Mouse (Mus musculus) lung, embryonic 14.5 days (tissue): ENCODE results near the gene Rrp1. TPM values are rescaled to one million over a fixed set of nuclear protein-coding genes. Genes with fewer than 3 reads are reported as not detected.

Experiments
- ATAC-seq: fragments of 200-750 bp; cut with Nextera tagmentation; 2 replicates; pipeline ENCODE4 v1.8.0; 2017; ENCODE audit warnings: mild to moderate bottlenecking, moderate TSS enrichment, moderate library complexity; ENCODE audit not compliant: insufficient read depth
- DNase-seq: peaks from one replicate; pipeline ENCODE4 v3.0.0-alpha.2; 2015
- H3K27ac ChIP-seq: fragments of 300-500 bp; sonication (generic); 2 replicates; pipeline ENCODE4 v1.5.1; 2014; ENCODE audit warnings: low read depth, mild to moderate bottlenecking, moderate library complexity
- H3K27me3 ChIP-seq: fragments of 300-500 bp; sonication (generic); 2 replicates; pipeline ENCODE4 v1.6.1; 2014; ENCODE audit warnings: low read length, control low read depth; ENCODE audit not compliant: insufficient read depth
- H3K36me3 ChIP-seq: fragments of 300-500 bp; sonication (generic); 2 replicates; pipeline ENCODE4 v1.6.1; 2014; ENCODE audit warnings: control low read depth; ENCODE audit not compliant: insufficient read depth
- H3K4me1 ChIP-seq: fragments of 300-500 bp; sonication (generic); 2 replicates; pipeline ENCODE4 v1.6.1; 2014; ENCODE audit warnings: antibody characterized with exemption, control low read depth; ENCODE audit not compliant: insufficient read depth
- H3K4me2 ChIP-seq: fragments of 300-500 bp; sonication (generic); 2 replicates; pipeline ENCODE4 v1.6.1; 2014; ENCODE audit warnings: mild to moderate bottlenecking
- H3K4me3 ChIP-seq: fragments of 300-500 bp; sonication (generic); 2 replicates; pipeline ENCODE4 v1.5.1; 2014; ENCODE audit warnings: low read depth, low read length
- H3K9ac ChIP-seq: fragments of 300-500 bp; sonication (generic); 2 replicates; pipeline ENCODE4 v1.6.1; 2014
- H3K9me3 ChIP-seq: fragments of 300-500 bp; sonication (generic); 2 replicates; pipeline ENCODE4 v1.6.1; 2016; ENCODE audit warnings: low read depth, low read length, control low read depth
- CTCF ChIP-seq: IDR thresholded peaks from 2 replicates; pipeline ENCODE4 v1.5.1; 2016; ENCODE audit warnings: antibody characterized with exemption, low read depth
- WGBS: fragments of 180-500 bp; shearing (Covaris S2); extraction: QIAGEN DNeasy Blood & Tissue Kit; methylation state at CpG from one replicate; pipeline ENCODE4 v1.1.7; 2014; 5-methylcytosine and 5-hydroxymethylcytosine counted together
- microRNA-seq: library from miRNA; unstranded; fragments of <30 nt; microRNA quantifications from one replicate; pipeline ENCODE4, GENCODE M21; 2016; ENCODE audit warnings: borderline number of aligned reads
- polyA plus RNA-seq: library from polyadenylated mRNA; unstranded; fragments of >200 nt; fragmentation: Nextera tagmentation; extraction: Ambion mirVana; gene quantifications from 2 replicates; pipeline ENCODE4 v1.2.1, GENCODE M21; 2014

The Rrp1 gene
- polyA plus RNA-seq, 1 experiment from 2014 or later = 249 TPM

DNA sequence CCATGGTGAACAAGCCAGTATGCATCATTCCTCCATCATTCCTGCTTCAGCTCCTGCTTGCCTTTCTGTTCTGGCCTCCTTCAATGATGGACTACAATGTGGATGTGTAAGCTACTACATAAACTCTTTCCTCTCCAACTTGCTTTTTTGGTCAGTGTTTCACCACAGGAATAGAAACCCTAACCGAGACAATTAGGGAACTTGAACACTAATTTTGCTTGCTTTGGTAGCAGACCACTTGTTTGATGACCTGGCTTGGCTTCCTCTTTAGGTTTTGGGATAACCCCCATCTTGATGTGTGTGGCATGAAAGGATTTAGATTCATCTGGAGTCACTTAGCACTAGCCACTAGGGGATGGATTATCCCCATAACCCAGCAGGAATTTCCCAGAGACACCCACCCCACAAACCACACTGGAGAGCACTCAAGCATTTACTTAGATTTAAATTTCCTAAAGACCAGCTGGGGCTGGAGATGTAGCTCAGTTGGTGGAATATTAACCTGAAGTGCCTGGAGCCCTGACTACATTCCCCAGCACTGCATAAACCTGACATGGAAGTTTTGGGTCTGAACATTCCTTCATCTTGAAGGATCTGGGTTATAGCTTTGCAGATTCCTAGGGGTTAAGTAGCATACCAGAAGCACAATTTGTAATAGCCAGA lies 56.8 kb downstream of the Rrp1 start:
- TF ChIP-seq CTCF = 0 out of 2 replicates have a peak, but pooled peaks have one; percentile 7
- peak; percentile 66 for DNase-seq
- H3K4me1 ChIP-seq = peaks cover 3% of the 10 kb centered on the region
- H3K36me3 ChIP-seq = no peaks in the 10 kb centered on the region
- H3K4me3 ChIP-seq = no peak overlapping the region
- 61% methylated on average over 1 of the region's 1 CpGs for WGBS
- H3K27me3 ChIP-seq = no peaks in the 10 kb centered on the region
- 0 out of 2 replicates have a peak, but pooled peaks have one; percentile 7 for ATAC-seq
- H3K9me3 ChIP-seq = no peaks in the 10 kb centered on the region
- peak overlapping the region; percentile 31; the same call in 1 of the 2 replicates for H3K27ac ChIP-seq
- no peak overlapping the region for H3K9ac ChIP-seq
- H3K4me2 ChIP-seq = no peak overlapping the region

DNA sequence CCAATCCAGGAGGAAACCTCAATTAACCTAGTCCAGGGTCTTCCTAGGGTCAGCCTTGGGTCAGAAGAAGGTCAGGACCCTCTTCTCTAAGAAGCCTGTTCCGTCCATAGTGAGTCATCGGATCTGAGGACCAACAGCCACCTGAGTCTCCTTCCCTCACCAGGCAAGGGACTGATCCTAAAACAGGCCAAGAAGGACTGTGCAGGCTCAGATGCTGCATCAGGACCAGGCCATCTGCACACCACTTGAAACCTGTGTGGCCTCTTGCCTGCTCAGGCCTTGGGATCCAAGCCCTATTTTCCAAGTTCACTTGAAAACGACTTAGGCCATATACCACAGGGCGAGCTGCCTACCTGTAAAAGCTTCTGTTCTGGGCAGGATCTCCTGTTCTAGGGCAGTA lies 59.6 kb downstream of the Rrp1 start:
- TF ChIP-seq CTCF = no peak
- Histone ChIP-seq H3K27ac (no peak overlapping the region), H3K4me1 (peaks cover 15% of the 10 kb centered on the region), H3K4me3 (0 out of 2 replicates have a peak overlapping the region, but pooled peaks have one; percentile 90), H3K9ac (no peak overlapping the region), H3K4me2 (no peak overlapping the region), H3K27me3 (no peaks in the 10 kb centered on the region), H3K36me3 (no peaks in the 10 kb centered on the region), H3K9me3 (no peaks in the 10 kb centered on the region)
- no peak for ATAC-seq
- 69% methylated on average over 4 of the region's 4 CpGs for WGBS
- no peak for DNase-seq

DNA sequence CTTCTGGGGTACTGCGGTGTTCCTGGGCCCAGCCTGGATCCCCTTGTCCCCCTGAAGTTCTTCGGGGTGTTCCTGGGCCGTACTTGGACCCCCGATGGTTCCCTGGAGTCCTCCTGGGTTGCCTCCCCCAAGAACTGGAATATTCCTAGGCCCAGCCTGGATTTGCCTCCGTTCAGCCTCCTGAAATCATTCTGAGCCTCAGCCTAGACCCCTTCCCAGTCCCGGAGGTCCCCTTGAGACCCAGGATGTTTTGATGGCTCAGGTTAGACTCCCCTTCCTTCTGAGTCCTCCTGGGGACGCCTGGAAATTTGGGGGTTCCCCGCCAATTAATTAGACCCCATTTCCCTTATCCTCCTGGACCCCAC lies 60.2 kb downstream of the Rrp1 start:
- peak overlapping the region; percentile 98 for H3K9ac ChIP-seq
- no peak; the same call in 1 of the 2 replicates for ATAC-seq
- H3K4me3 ChIP-seq = peak overlapping the region; percentile 90
- no peak for DNase-seq
- no peaks in the 10 kb centered on the region for H3K9me3 ChIP-seq
- H3K27ac ChIP-seq = peak overlapping the region; percentile 76
- 17% methylated on average over 8 of the region's 8 CpGs for WGBS
- H3K36me3 ChIP-seq = no peaks in the 10 kb centered on the region
- peaks cover 15% of the 10 kb centered on the region for H3K4me1 ChIP-seq
- TF ChIP-seq CTCF = no peak
- peak overlapping the region; percentile 87 for H3K4me2 ChIP-seq
- H3K27me3 ChIP-seq = no peaks in the 10 kb centered on the region

DNA sequence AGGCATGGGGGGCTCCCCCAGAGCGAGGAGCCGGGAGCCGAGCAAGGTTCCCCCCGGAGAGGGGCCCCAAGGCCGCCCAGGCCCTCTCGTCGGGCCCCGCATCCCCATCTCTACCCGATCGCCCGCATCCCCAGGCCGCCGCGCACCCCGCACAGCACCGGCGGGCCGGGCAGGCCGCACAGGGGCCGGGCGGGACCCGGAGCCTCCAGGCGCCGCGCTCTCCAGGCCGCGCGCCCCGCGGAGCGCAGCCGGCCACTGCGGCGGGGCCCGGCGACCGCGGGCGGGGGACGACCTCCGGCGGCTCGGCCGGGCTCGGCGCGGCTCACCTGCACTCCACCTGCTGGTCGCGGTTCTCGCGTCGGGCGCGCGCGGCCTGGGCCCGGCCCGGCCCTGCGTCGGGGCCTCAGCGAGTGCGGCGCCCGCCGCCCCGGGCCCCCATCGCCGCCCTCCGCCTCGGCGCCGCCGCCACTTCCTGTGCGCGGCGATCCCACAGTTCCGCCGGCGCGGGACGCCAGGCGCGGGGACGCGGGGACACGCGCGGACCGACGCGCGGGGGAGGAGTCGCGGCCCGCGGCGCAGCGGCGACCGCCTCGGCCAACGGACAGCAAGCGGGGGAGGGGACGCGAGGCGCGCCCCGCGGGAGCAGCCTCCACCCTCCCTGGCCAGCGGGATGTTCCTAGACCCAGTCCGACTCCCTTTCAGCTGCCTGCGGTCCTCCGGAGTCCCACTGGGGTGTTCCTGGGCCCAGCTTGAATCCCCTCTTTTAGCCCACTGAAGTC lies 60.8 kb downstream of the Rrp1 start, which contains the start of gene Agpat3:
Agpat3 (minus strand) TSS at position 603 of the 779 bp plus-strand sequence.
- H3K4me1 ChIP-seq = peaks cover 15% of the 10 kb centered on the region
- H3K36me3 ChIP-seq = no peaks in the 10 kb centered on the region
- DNase-seq = peak; percentile 72
- TF ChIP-seq CTCF = no peak
- peak; percentile 87 for ATAC-seq
- no peaks in the 10 kb centered on the region for H3K27me3 ChIP-seq
- under 1% methylated on average over 84 of the region's 113 CpGs for WGBS
- peak within 1 kb of the TSS; percentile 76 for H3K27ac ChIP-seq
- peak within 1 kb of the TSS; percentile 87 for H3K4me2 ChIP-seq
- H3K4me3 ChIP-seq = peak within 1 kb of the TSS; percentile 90
- H3K9me3 ChIP-seq = no peaks in the 10 kb centered on the region
- H3K9ac ChIP-seq = peak within 1 kb of the TSS; percentile 98

DNA sequence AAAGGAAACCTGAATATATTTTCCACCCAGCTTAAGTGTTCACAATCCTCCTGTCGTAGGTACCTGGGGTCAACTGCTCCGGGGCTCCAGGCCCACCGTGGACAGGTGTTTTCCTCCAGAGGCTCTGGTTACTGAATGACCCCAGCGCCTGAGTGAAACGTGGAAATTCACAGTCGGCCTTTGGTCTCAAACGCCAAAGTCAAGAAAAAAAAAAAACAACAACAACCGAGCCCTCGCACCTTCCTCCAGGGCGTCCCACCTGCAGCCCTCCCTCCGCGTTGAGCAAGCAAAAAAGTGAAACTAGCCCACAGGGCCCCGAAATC lies 61.3 kb downstream of the Rrp1 start:
- TF ChIP-seq CTCF = no peak
- Histone ChIP-seq H3K9me3 (no peaks in the 10 kb centered on the region), H3K4me2 (peak overlapping the region; percentile 87), H3K27ac (peak overlapping the region; percentile 76; the same call in 1 of the 2 replicates), H3K36me3 (no peaks in the 10 kb centered on the region), H3K27me3 (no peaks in the 10 kb centered on the region), H3K4me1 (peaks cover 15% of the 10 kb centered on the region), H3K4me3 (peak overlapping the region; percentile 90), H3K9ac (peak overlapping the region; percentile 98)
- 1% methylated on average over 13 of the region's 13 CpGs for WGBS
- no peak for ATAC-seq
- peak; percentile 17 for DNase-seq

DNA sequence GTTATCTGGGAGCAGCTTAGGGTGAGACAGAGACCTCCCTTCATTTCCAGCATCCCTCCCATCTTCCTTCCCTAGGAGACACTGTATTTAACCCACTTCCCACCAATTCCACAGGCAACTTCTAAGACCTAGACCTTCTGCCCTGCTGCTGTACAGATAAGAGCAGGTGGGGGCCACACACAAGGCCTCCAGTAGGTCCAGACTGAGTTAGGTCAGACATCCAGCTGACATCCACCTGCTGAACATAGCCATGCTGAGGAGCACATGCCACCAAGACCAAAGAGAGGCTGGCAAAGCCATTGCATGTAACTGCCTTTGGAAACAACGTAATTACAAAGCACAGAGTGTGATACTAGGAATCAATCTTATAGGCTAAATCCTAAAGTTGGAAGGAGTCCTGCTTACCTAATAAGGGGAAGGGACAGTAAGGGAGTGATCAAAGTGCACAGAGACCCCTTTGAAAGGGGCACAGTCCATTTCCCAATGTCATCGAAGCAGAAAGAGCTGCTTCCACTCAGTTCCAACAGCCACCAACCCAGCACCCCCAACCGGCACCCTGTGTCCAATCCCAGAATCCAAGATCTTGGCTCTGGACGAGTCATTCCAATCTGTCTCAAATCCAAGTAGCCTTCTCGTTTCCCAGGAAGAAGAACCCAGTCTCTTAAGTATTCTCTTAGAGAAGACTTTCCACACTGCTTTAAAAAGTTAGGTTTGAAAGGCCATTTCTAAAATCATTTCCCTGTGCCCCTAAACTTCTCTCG lies 61.9 kb downstream of the Rrp1 start:
- Histone ChIP-seq H3K9me3 (no peaks in the 10 kb centered on the region), H3K4me2 (peak overlapping the region; percentile 87), H3K27ac (no peak overlapping the region), H3K9ac (peak overlapping the region; percentile 98), H3K27me3 (no peaks in the 10 kb centered on the region), H3K4me1 (peaks cover 15% of the 10 kb centered on the region), H3K36me3 (no peaks in the 10 kb centered on the region), H3K4me3 (peak overlapping the region; percentile 90)
- 23% methylated on average over 6 of the region's 6 CpGs for WGBS
- DNase-seq (no peak), ATAC-seq (no peak)
- TF ChIP-seq CTCF = no peak

Small RNAs within 50 kb of the gene (microRNA-seq; reads per million reads assigned to microRNA genes)
- gene Mir6410 (not detected), gene Mir6907 (not detected), gene Mir6908 (not detected)

Other genes starting within 250 kb of the Rrp1 start
- gene D10Jhu81e, start 243.3 kb downstream of the Rrp1 start, polyA plus RNA-seq = 16.7 and 19.7 TPM in 2 replicates
- 20.8 and 21.8 TPM in 2 replicates for gene Pwp2, start 227.9 kb downstream of the Rrp1 start, polyA plus RNA-seq
- gene Trappc10, start 168.4 kb downstream of the Rrp1 start, polyA plus RNA-seq = 15.7 and 18.0 TPM in 2 replicates
- 59.7 and 62.1 TPM in 2 replicates for gene Agpat3, start 60.6 kb downstream of the Rrp1 start, polyA plus RNA-seq
- 201 and 211 TPM in 2 replicates for gene Cstb, start 12.6 kb upstream of the Rrp1 start, polyA plus RNA-seq
- gene Pdxk, start 51.9 kb upstream of the Rrp1 start, polyA plus RNA-seq = 5.9 and 6.9 TPM in 2 replicates
- gene Olfr1358, start 104.4 kb upstream of the Rrp1 start, polyA plus RNA-seq = not detected in 2 replicates
- 33.2 and 33.3 TPM in 2 replicates for gene Ilvbl, start 161.3 kb upstream of the Rrp1 start, polyA plus RNA-seq
- gene Syde1, start 178.9 kb upstream of the Rrp1 start, polyA plus RNA-seq = 27.3 and 29.3 TPM in 2 replicates
- not detected in 2 replicates for gene Olfr1357, start 205.0 kb upstream of the Rrp1 start, polyA plus RNA-seq